Mouse (Mus musculus) heart, postnatal 0 days (tissue): ENCODE data around the gene Lefty2. TPM values are rescaled to one million over a fixed set of nuclear protein-coding genes. Genes with fewer than 3 reads are reported as not detected.

Source experiments
- ATAC-seq: fragments of 200-750 bp; cut with Nextera tagmentation; 2 replicates; pipeline ENCODE4 v1.8.0; 2017; ENCODE audit warnings: low read depth, moderate number of reproducible peaks, moderate library complexity; ENCODE audit not compliant: insufficient read depth
- DNase-seq: peaks from one replicate; pipeline ENCODE4 v3.0.0-alpha.2; 2016; ENCODE audit warnings: low spot score
- H3K27ac ChIP-seq: fragments of 300-500 bp; sonication (generic); 2 replicates; pipeline ENCODE4 v1.5.1; 2014; ENCODE audit warnings: low read depth, mild to moderate bottlenecking
- H3K27me3 ChIP-seq: fragments of 300-500 bp; sonication (generic); 2 replicates; pipeline ENCODE4 v1.6.1; 2014; ENCODE audit warnings: low read length, mixed read lengths; ENCODE audit not compliant: control insufficient read depth, insufficient read depth
- H3K36me3 ChIP-seq: fragments of 300-500 bp; sonication (generic); replicated peaks from 2 replicates; pipeline ENCODE4 v1.6.1; 2014; ENCODE audit warnings: low read length, mixed read lengths; ENCODE audit not compliant: control insufficient read depth, insufficient read depth
- H3K4me1 ChIP-seq: fragments of 300-500 bp; sonication (generic); 2 replicates; pipeline ENCODE4 v1.6.1; 2014; ENCODE audit warnings: antibody characterized with exemption; ENCODE audit not compliant: control insufficient read depth, insufficient read depth
- H3K4me2 ChIP-seq: fragments of 300-500 bp; sonication (generic); 2 replicates; pipeline ENCODE4 v1.6.1; 2014; ENCODE audit warnings: low read depth, mild to moderate bottlenecking, low read length, moderate library complexity
- H3K4me3 ChIP-seq: fragments of 300-500 bp; sonication (generic); 2 replicates; pipeline ENCODE4 v1.5.1; 2014; ENCODE audit warnings: low read depth, low read length
- H3K9ac ChIP-seq: fragments of 300-500 bp; sonication (generic); replicated peaks from 2 replicates; pipeline ENCODE4 v1.6.1; 2014; ENCODE audit warnings: low read depth, low read length, mixed read lengths
- H3K9me3 ChIP-seq: fragments of 300-500 bp; sonication (generic); replicated peaks from 2 replicates; pipeline ENCODE4 v1.6.1; 2016; ENCODE audit warnings: low read length; ENCODE audit not compliant: control insufficient read depth
- CTCF ChIP-seq: IDR thresholded peaks from 2 replicates; pipeline ENCODE4 v1.5.1; 2016; ENCODE audit warnings: antibody characterized with exemption, control low read depth, low read depth
- EP300 ChIP-seq: IDR thresholded peaks from 2 replicates; pipeline ENCODE4 v1.6.1; 2016; ENCODE audit warnings: antibody characterized with exemption, low read depth
- WGBS: fragments of 180-500 bp; shearing (Covaris S2); extraction: QIAGEN DNeasy Blood & Tissue Kit; methylation state at CpG from one replicate; pipeline ENCODE4 v1.1.7; 2014; 5-methylcytosine and 5-hydroxymethylcytosine counted together
- polyA plus RNA-seq: library from polyadenylated mRNA; unstranded; fragments of >200 nt; fragmentation: Nextera tagmentation; extraction: Ambion mirVana; gene quantifications from 2 replicates; pipeline ENCODE4 v1.2.1, GENCODE M21; 2015
- total RNA-seq: library from RNA; depleted of rRNA; stranded (reverse); fragments of >200 nt; gene quantifications from 2 replicates; pipeline ENCODE4 v1.2.3, GENCODE M21; 2014; ENCODE audit warnings: low replicate concordance

Gene Lefty2
- total and polyA plus RNA-seq, 2 experiments from 2014 or later: 0.07 TPM; not detected in 1

DNA sequence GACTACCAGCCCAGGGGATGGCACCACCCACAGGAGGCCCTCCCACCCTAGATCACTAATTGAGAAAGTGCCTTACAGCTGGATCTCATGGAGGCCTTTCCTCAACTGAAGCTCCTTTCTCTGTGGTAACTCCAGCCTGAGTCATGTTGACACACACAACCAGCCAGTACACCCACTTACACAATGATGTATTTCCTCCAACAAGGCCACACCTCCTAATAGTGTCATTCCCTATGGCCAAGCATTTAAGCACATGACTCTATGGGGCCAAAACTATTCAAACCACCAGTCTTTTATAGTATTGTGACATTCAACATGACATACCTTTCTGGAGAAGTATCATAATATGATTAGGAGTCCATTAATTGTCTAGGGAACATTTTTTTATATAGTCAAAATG lies 34.1 kb upstream of the Lefty2 start:
- DNase-seq (no peak), ATAC-seq (no peak)
- H3K9me3 ChIP-seq: no peaks in the 10 kb centered on the region
- no peak overlapping the region for H3K4me2 ChIP-seq
- no peak overlapping the region for H3K27ac ChIP-seq
- no peak for TF ChIP-seq EP300
- TF ChIP-seq CTCF: no peak
- H3K36me3 ChIP-seq: peaks cover 82% of the 10 kb centered on the region
- no peaks in the 10 kb centered on the region for H3K27me3 ChIP-seq
- no peaks in the 10 kb centered on the region for H3K4me1 ChIP-seq
- no peak overlapping the region for H3K9ac ChIP-seq
- H3K4me3 ChIP-seq: no peak overlapping the region

DNA sequence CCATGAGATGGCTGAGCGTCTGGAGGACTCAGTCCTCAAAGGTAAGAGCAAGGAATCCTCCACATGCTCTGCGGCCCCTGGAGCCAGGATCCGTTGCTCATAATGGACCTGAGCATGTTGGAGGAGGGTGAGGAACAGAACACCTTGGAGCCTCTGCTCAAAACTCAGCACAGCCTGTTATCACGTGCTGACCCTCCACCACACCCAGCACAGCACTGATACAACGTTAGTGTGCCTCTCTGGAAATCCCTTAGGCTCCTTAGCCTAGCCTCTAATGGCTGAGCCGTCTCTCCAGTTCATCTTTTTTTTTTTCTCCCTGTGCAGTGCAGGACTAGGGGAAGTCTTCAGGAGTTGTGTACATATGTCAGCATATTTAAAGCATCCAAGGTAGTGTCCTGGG lies 32.9 kb upstream of the Lefty2 start:
- WGBS: 70% methylated on average over 6 of the region's 6 CpGs
- Histone ChIP-seq H3K9ac (no peak overlapping the region), H3K27me3 (no peaks in the 10 kb centered on the region), H3K9me3 (no peaks in the 10 kb centered on the region), H3K36me3 (peaks cover 94% of the 10 kb centered on the region), H3K4me2 (no peak overlapping the region), H3K4me3 (no peak overlapping the region), H3K27ac (no peak overlapping the region), H3K4me1 (no peaks in the 10 kb centered on the region)
- no peak for TF ChIP-seq CTCF
- no peak for TF ChIP-seq EP300
- ATAC-seq (no peak), DNase-seq (no peak)

DNA sequence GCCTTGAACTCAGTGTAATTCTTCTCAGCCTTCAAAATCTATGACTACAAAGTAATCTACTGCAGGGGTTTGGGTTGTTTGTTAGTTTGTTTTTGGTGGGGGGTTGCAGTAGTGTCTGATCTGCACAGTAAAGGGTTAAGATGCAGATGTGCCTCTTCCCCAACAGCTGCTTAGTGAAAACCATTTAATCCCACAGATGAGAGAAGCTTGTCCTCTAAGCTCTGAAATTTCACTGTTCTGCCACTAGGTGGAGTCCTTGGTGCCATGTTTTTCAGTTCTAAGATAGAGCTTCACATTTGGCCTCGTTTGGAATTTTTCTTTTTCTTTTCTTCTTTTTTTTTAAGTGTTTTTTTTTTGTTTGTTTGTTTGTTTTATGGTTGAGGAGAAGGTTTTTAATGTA lies 29.3 kb upstream of the Lefty2 start:
- no peak overlapping the region for H3K4me3 ChIP-seq
- ATAC-seq (no peak), DNase-seq (peak; percentile 69)
- 3% methylated on average over 1 of the region's 1 CpGs for WGBS
- no peaks in the 10 kb centered on the region for H3K9me3 ChIP-seq
- no peak overlapping the region for H3K4me2 ChIP-seq
- H3K27ac ChIP-seq: no peak overlapping the region
- H3K27me3 ChIP-seq: no peaks in the 10 kb centered on the region
- no peak overlapping the region for H3K9ac ChIP-seq
- H3K4me1 ChIP-seq: no peaks in the 10 kb centered on the region
- peak; percentile 75 for TF ChIP-seq CTCF
- no peak for TF ChIP-seq EP300
- peaks cover 86% of the 10 kb centered on the region for H3K36me3 ChIP-seq

DNA sequence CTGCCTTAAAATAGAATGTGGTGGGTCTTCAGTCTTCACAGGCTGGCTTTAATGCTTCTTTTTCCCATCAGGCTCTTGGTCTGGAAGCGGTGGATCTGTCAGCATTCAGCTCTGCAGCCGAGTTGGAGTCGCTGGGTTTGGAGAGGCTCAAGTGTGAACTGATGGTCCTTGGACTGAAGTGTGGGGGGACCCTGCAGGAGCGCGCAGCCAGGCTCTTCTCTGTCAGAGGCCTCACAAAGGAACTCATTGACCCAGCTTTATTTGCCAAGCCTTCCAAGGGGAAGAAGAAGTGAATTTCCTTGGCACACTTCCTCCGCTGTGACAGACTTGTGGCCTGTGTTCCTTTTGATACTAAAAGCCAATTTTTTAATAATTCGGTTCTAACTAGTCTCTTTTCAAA lies 26.9 kb upstream of the Lefty2 start:
- Histone ChIP-seq H3K9me3 (no peaks in the 10 kb centered on the region), H3K4me3 (no peak overlapping the region), H3K27me3 (no peaks in the 10 kb centered on the region), H3K9ac (no peak overlapping the region), H3K27ac (no peak overlapping the region), H3K4me1 (peaks cover 5% of the 10 kb centered on the region; the same call in 1 of the 2 replicates), H3K36me3 (peaks cover 65% of the 10 kb centered on the region), H3K4me2 (no peak overlapping the region)
- ATAC-seq: no peak
- no peak for DNase-seq
- WGBS: 77% methylated on average over 7 of the region's 7 CpGs
- TF ChIP-seq EP300 (no peak), CTCF (no peak)

DNA sequence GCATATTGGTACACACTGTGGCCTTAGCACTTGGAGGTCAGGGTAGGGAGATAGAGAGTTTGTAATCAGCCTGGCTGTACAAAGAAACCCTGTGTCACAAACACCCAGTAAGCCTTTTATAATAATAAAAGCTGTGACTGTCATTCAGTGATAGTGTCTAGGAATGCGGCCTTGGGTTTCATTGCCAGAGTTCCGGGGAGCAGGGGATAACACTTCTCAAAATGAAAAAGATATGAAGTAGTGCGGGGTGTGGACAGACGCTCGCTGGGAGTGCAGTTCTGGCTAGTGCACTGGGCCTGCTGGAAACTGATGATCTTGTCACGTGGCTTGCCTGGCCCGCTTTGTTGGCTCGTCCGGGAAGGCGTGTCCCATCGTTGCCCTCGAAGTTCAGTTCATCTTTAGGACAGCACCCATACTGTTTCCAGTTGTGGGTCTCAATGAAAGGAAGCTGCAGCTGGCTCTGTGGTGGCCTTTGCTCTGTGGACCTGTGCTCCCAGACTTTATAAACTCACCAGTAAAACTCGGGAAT lies 22.7 kb upstream of the Lefty2 start:
- WGBS: 26% methylated on average over 13 of the region's 13 CpGs
- H3K4me2 ChIP-seq: no peak overlapping the region
- ATAC-seq: peak; percentile 62

More for the DNA sequence above, 22.7 kb upstream of the Lefty2 start:
- TF ChIP-seq EP300 (no peak), CTCF (no peak)
- H3K9ac ChIP-seq: no peak overlapping the region
- H3K36me3 ChIP-seq: peaks cover 27% of the 10 kb centered on the region
- H3K27me3 ChIP-seq: no peaks in the 10 kb centered on the region
- H3K4me3 ChIP-seq: no peak overlapping the region
- DNase-seq: peak; percentile 26
- no peak overlapping the region for H3K27ac ChIP-seq
- H3K9me3 ChIP-seq: no peaks in the 10 kb centered on the region
- H3K4me1 ChIP-seq: peaks cover 5% of the 10 kb centered on the region; the same call in 1 of the 2 replicates
